Mouse (Mus musculus): ENCODE data around the gene Tbc1d17.

GRCm38 (mm10) chr7:44863982-44864494, 15.2 kb upstream of the Tbc1d17 start:
- TF ChIP-seq EP300 (IDR thresholded peaks at IDR 0.05) (no peak), CTCF (IDR thresholded peaks at IDR 0.05) (no peak)

Measured in lung, postnatal 0 days (tissue).